Mouse (Mus musculus) cortical plate, adult 2 months (tissue): Measurements from ENCODE around the gene Kansl1. TPM values are rescaled to one million over a fixed set of nuclear protein-coding genes. Genes with fewer than 3 reads are reported as not detected.
A peak's percentile ranks its signal among the peaks of the same experiment; 100 is the strongest.

Experiments used
- H3K27ac ChIP-seq: fragments of 200-500 bp; 2 replicates; pipeline ENCODE4 v1.5.1; 2012; ENCODE audit warnings: low read length, control low read depth, inconsistent platforms; ENCODE audit not compliant: insufficient read depth
- H3K4me1 ChIP-seq: fragments of 200-500 bp; 2 replicates; pipeline ENCODE4 v1.6.1; 2011; ENCODE audit warnings: low read length; ENCODE audit not compliant: control insufficient read depth, insufficient read depth
- H3K4me3 ChIP-seq: fragments of 200-500 bp; 2 replicates; pipeline ENCODE4 v1.5.1; 2011; ENCODE audit warnings: mild to moderate bottlenecking, low read length, control low read depth; ENCODE audit not compliant: insufficient read depth
- CTCF ChIP-seq: fragments of 200-500 bp; IDR thresholded peaks from 2 replicates; pipeline ENCODE4 v1.5.1; 2011; ENCODE audit warnings: mild to moderate bottlenecking, control low read depth, low read length; ENCODE audit not compliant: insufficient read depth; ENCODE audit errors: extremely low read depth
- POLR2A ChIP-seq: fragments of 200-500 bp; IDR thresholded peaks from 2 replicates; pipeline ENCODE4 v1.6.1; 2011; ENCODE audit warnings: mild to moderate bottlenecking, low read length, control low read depth; ENCODE audit not compliant: insufficient read depth; ENCODE audit errors: extremely low read depth
- polyA plus RNA-seq: library from polyadenylated mRNA; depleted of rRNA; stranded (reverse); fragments of >200 nt; gene quantifications from 2 replicates; pipeline ENCODE4 v1.2.3, GENCODE M21; 2012

Kansl1 gene
- polyA plus RNA-seq, 1 experiment, result 85.7 TPM

- Histone ChIP-seq H3K4me1 (peaks cover 3% of the 10 kb centered on the region), H3K27ac (no peak overlapping the region), H3K4me3 (no peak overlapping the region)
- no peak for TF ChIP-seq POLR2A
- no peak for TF ChIP-seq CTCF
Measured at GRCm38 (mm10) chr11:104303088-104303960, 165.3 kb downstream of the Kansl1 start.

- no peak overlapping the region for H3K4me3 ChIP-seq
- peaks cover 3% of the 10 kb centered on the region for H3K4me1 ChIP-seq
- no peak overlapping the region for H3K27ac ChIP-seq
- no peak for TF ChIP-seq POLR2A
- TF ChIP-seq CTCF, result no peak
Measured at GRCm38 (mm10) chr11:104302628-104303027, 166.0 kb downstream of the Kansl1 start.

GRCm38 (mm10) chr11:104297671-104298070 is 171.0 kb downstream of the Kansl1 start:
- no peak for TF ChIP-seq CTCF
- TF ChIP-seq POLR2A, result no peak
- H3K4me1 ChIP-seq, result peaks cover 3% of the 10 kb centered on the region
- H3K27ac ChIP-seq, result no peak overlapping the region
- no peak overlapping the region for H3K4me3 ChIP-seq

GRCm38 (mm10) chr11:104295656-104296055 is 173.0 kb downstream of the Kansl1 start:
- TF ChIP-seq CTCF (no peak), POLR2A (no peak)
- Histone ChIP-seq H3K4me3 (no peak overlapping the region), H3K4me1 (no peaks in the 10 kb centered on the region), H3K27ac (no peak overlapping the region)

GRCm38 (mm10) chr11:104295145-104295544 is 173.5 kb downstream of the Kansl1 start:
- no peak overlapping the region for H3K27ac ChIP-seq
- no peaks in the 10 kb centered on the region for H3K4me1 ChIP-seq
- H3K4me3 ChIP-seq, result no peak overlapping the region
- TF ChIP-seq POLR2A, result no peak
- no peak for TF ChIP-seq CTCF

GRCm38 (mm10) chr11:104293241-104293640 is 175.4 kb downstream of the Kansl1 start:
- Histone ChIP-seq H3K4me3 (no peak overlapping the region), H3K4me1 (peaks cover 6% of the 10 kb centered on the region), H3K27ac (no peak overlapping the region)
- TF ChIP-seq CTCF, result no peak
- no peak for TF ChIP-seq POLR2A

- Histone ChIP-seq H3K27ac (no peak overlapping the region), H3K4me1 (peaks cover 6% of the 10 kb centered on the region), H3K4me3 (no peak overlapping the region)
- TF ChIP-seq CTCF (no peak), POLR2A (no peak)
Measured at GRCm38 (mm10) chr11:104292443-104293220, 176.0 kb downstream of the Kansl1 start.

- peak overlapping the region; percentile 89; the same call in 1 of the 2 replicates for H3K27ac ChIP-seq
- no peak overlapping the region for H3K4me3 ChIP-seq
- TF ChIP-seq CTCF (peak; percentile 62), POLR2A (no peak)
- peaks cover 6% of the 10 kb centered on the region for H3K4me1 ChIP-seq
Measured at GRCm38 (mm10) chr11:104289199-104290031, 179.2 kb downstream of the Kansl1 start.

- Histone ChIP-seq H3K27ac (peak overlapping the region; percentile 5; the same call in 1 of the 2 replicates), H3K4me3 (no peak overlapping the region), H3K4me1 (peaks cover 9% of the 10 kb centered on the region)
- TF ChIP-seq POLR2A, result no peak
Measured at GRCm38 (mm10) chr11:104288835-104289198, 179.8 kb downstream of the Kansl1 start.
